Mouse (Mus musculus): Measurements from ENCODE around the gene Gm11236. TPM values are rescaled to one million over a fixed set of nuclear protein-coding genes. Genes with fewer than 3 reads are reported as not detected.
A peak's percentile ranks its signal among the peaks of the same experiment; 100 is the strongest.
"Not testable (repeated sequence)": the region's sequence is repeated elsewhere in the genome, so short reads cannot be mapped to it uniquely, and the experiment has no call there.

Gene Gm11236
- polyA plus RNA-seq (2012; rRNA removed) = not detected in 2 replicates
- polyA plus RNA-seq (2014; fragmentation: Nextera tagmentation; extraction: Ambion mirVana) = not detected in 2 replicates

- no CpG with 5 or more reads among the region's 4 CpGs for WGBS (ENCODE audit: insufficient replicate concordance)
Observed at GRCm38 (mm10) chr4:73637821-73638220, at the start of gene Gm11236. TSS of gene Gm11236 (plus strand) at chr4:73638121.

GRCm38 (mm10) chr4:73599248-73599647 lies 38.7 kb upstream of the Gm11236 start:
- no peaks in the 10 kb centered on the region for H3K36me3 ChIP-seq (replicated peaks; ENCODE audit: control insufficient read depth, insufficient read depth, low read depth)
- H3K4me2 ChIP-seq (ENCODE audit: low read depth) = no peak overlapping the region
- H3K9me3 ChIP-seq (ENCODE audit: control insufficient read depth, low read length) = no peaks in the 10 kb centered on the region
- H3K9ac ChIP-seq (replicated peaks) = no peak overlapping the region
- no peak for DNase-seq (ENCODE audit: low read depth in 3 of 3, low spot score in 3 of 3)
- no peak overlapping the region for H3K4me3 ChIP-seq (ENCODE audit: insufficient read depth in 1 of 2, low read depth in 2 of 2, low read length in 2 of 2)
- 10% methylated on average over 3 of the region's 3 CpGs for WGBS (ENCODE audit: insufficient replicate concordance)
- no peaks in the 10 kb centered on the region for H3K27me3 ChIP-seq (ENCODE audit: control insufficient read depth, insufficient read depth, low read length)
- no peaks in the 10 kb centered on the region for H3K4me1 ChIP-seq (replicated peaks; ENCODE audit: control insufficient read depth in 2 of 2, insufficient read depth in 2 of 2, low read length in 1 of 2)
- no peak for TF ChIP-seq EP300 (IDR thresholded peaks at IDR 0.05; ENCODE audit: low read depth)
- TF ChIP-seq CTCF (IDR thresholded peaks at IDR 0.05; ENCODE audit: low read depth) = peak; percentile 32; the same call in 1 of the 2 replicates
- no peak overlapping the region for H3K27ac ChIP-seq
- ATAC-seq (ENCODE audit: insufficient read depth) = no peak

More at GRCm38 (mm10) chr4:73637821-73638220, at the start of gene Gm11236:
- H3K9ac ChIP-seq (replicated peaks); ATAC-seq (ENCODE audit: insufficient read depth); H3K36me3 ChIP-seq (replicated peaks; ENCODE audit: control insufficient read depth, insufficient read depth, low read depth); H3K9me3 ChIP-seq (ENCODE audit: control insufficient read depth, low read length); H3K4me2 ChIP-seq (ENCODE audit: low read depth); H3K4me3 ChIP-seq (ENCODE audit: insufficient read depth in 1 of 2, low read depth in 2 of 2, low read length in 2 of 2); H3K27ac ChIP-seq; H3K27me3 ChIP-seq (ENCODE audit: control insufficient read depth, insufficient read depth, low read length); DNase-seq (ENCODE audit: low read depth in 3 of 3, low spot score in 3 of 3); H3K4me1 ChIP-seq (replicated peaks; ENCODE audit: control insufficient read depth in 2 of 2, insufficient read depth in 2 of 2, low read length in 1 of 2): not testable (repeated sequence)

GRCm38 (mm10) chr4:73607581-73607980 lies 30.3 kb upstream of the Gm11236 start, which contains the start of gene Gm11238:
TSS of gene Gm11238 (plus strand) at chr4:73607881.
- not testable (repeated sequence) for H3K9me3 ChIP-seq (ENCODE audit: control insufficient read depth, low read length); ATAC-seq (ENCODE audit: insufficient read depth); H3K9ac ChIP-seq (replicated peaks); H3K36me3 ChIP-seq (replicated peaks; ENCODE audit: control insufficient read depth, insufficient read depth, low read depth); H3K27me3 ChIP-seq (ENCODE audit: control insufficient read depth, insufficient read depth, low read length); DNase-seq (ENCODE audit: low read depth in 3 of 3, low spot score in 3 of 3); H3K27ac ChIP-seq; H3K4me3 ChIP-seq (ENCODE audit: insufficient read depth in 1 of 2, low read depth in 2 of 2, low read length in 2 of 2); H3K4me1 ChIP-seq (replicated peaks; ENCODE audit: control insufficient read depth in 2 of 2, insufficient read depth in 2 of 2, low read length in 1 of 2); H3K4me2 ChIP-seq (ENCODE audit: low read depth)
- no CpG with 5 or more reads among the region's 3 CpGs for WGBS (ENCODE audit: insufficient replicate concordance)

GRCm38 (mm10) chr4:73622684-73623083 lies 15.2 kb upstream of the Gm11236 start, which contains the start of gene Gm11237:
TSS of gene Gm11237 (plus strand) at chr4:73622984.
- not testable (repeated sequence) for H3K27me3 ChIP-seq (ENCODE audit: control insufficient read depth, insufficient read depth, low read length); H3K4me3 ChIP-seq (ENCODE audit: insufficient read depth in 1 of 2, low read depth in 2 of 2, low read length in 2 of 2); ATAC-seq (ENCODE audit: insufficient read depth); H3K27ac ChIP-seq; DNase-seq (ENCODE audit: low read depth in 3 of 3, low spot score in 3 of 3); H3K4me2 ChIP-seq (ENCODE audit: low read depth); H3K9me3 ChIP-seq (ENCODE audit: control insufficient read depth, low read length); H3K4me1 ChIP-seq (replicated peaks; ENCODE audit: control insufficient read depth in 2 of 2, insufficient read depth in 2 of 2, low read length in 1 of 2); H3K9ac ChIP-seq (replicated peaks); H3K36me3 ChIP-seq (replicated peaks; ENCODE audit: control insufficient read depth, insufficient read depth, low read depth)
- WGBS (ENCODE audit: insufficient replicate concordance) = no CpG with 5 or more reads among the region's 3 CpGs

GRCm38 (mm10) chr4:73661864-73662263 lies 23.9 kb downstream of the Gm11236 start:
- not testable (repeated sequence) for H3K9ac ChIP-seq (replicated peaks); H3K27ac ChIP-seq; H3K4me3 ChIP-seq (ENCODE audit: insufficient read depth in 1 of 2, low read depth in 2 of 2, low read length in 2 of 2); H3K27me3 ChIP-seq (ENCODE audit: control insufficient read depth, insufficient read depth, low read length); ATAC-seq (ENCODE audit: insufficient read depth); H3K4me1 ChIP-seq (replicated peaks; ENCODE audit: control insufficient read depth in 2 of 2, insufficient read depth in 2 of 2, low read length in 1 of 2); DNase-seq (ENCODE audit: low read depth in 3 of 3, low spot score in 3 of 3); H3K9me3 ChIP-seq (ENCODE audit: control insufficient read depth, low read length); H3K4me2 ChIP-seq (ENCODE audit: low read depth); H3K36me3 ChIP-seq (replicated peaks; ENCODE audit: control insufficient read depth, insufficient read depth, low read depth)
- 54% methylated on average over 4 of the region's 4 CpGs for WGBS (ENCODE audit: insufficient replicate concordance)

GRCm38 (mm10) chr4:73668054-73668453 lies 30.1 kb downstream of the Gm11236 start, which contains the start of gene Gm11239:
TSS of gene Gm11239 (plus strand) at chr4:73668354.
- DNase-seq (ENCODE audit: low read depth in 3 of 3, low spot score in 3 of 3); H3K9ac ChIP-seq (replicated peaks); H3K4me3 ChIP-seq (ENCODE audit: insufficient read depth in 1 of 2, low read depth in 2 of 2, low read length in 2 of 2); H3K27ac ChIP-seq; H3K4me1 ChIP-seq (replicated peaks; ENCODE audit: control insufficient read depth in 2 of 2, insufficient read depth in 2 of 2, low read length in 1 of 2); H3K27me3 ChIP-seq (ENCODE audit: control insufficient read depth, insufficient read depth, low read length); H3K36me3 ChIP-seq (replicated peaks; ENCODE audit: control insufficient read depth, insufficient read depth, low read depth); ATAC-seq (ENCODE audit: insufficient read depth); H3K4me2 ChIP-seq (ENCODE audit: low read depth); H3K9me3 ChIP-seq (ENCODE audit: control insufficient read depth, low read length): not testable (repeated sequence)
- WGBS (ENCODE audit: insufficient replicate concordance) = no CpG with 5 or more reads among the region's 4 CpGs

- H3K36me3 ChIP-seq (replicated peaks; ENCODE audit: control insufficient read depth, insufficient read depth, low read depth); H3K27ac ChIP-seq; H3K4me1 ChIP-seq (replicated peaks; ENCODE audit: control insufficient read depth in 2 of 2, insufficient read depth in 2 of 2, low read length in 1 of 2); DNase-seq (ENCODE audit: low read depth in 3 of 3, low spot score in 3 of 3); H3K4me3 ChIP-seq (ENCODE audit: insufficient read depth in 1 of 2, low read depth in 2 of 2, low read length in 2 of 2); H3K27me3 ChIP-seq (ENCODE audit: control insufficient read depth, insufficient read depth, low read length); H3K4me2 ChIP-seq (ENCODE audit: low read depth); H3K9me3 ChIP-seq (ENCODE audit: control insufficient read depth, low read length); ATAC-seq (ENCODE audit: insufficient read depth); H3K9ac ChIP-seq (replicated peaks): not testable (repeated sequence)
- WGBS (ENCODE audit: insufficient replicate concordance) = no CpG with 5 or more reads among the region's 4 CpGs
Observed at GRCm38 (mm10) chr4:73683216-73683615, 45.3 kb downstream of the Gm11236 start, which contains the start of gene Gm428. TSS of gene Gm428 (plus strand) at chr4:73683516.

Data from liver, embryonic 14.5 days (tissue).